Mouse (Mus musculus): Measurements from ENCODE around the gene A930004D18Rik.

DNA sequence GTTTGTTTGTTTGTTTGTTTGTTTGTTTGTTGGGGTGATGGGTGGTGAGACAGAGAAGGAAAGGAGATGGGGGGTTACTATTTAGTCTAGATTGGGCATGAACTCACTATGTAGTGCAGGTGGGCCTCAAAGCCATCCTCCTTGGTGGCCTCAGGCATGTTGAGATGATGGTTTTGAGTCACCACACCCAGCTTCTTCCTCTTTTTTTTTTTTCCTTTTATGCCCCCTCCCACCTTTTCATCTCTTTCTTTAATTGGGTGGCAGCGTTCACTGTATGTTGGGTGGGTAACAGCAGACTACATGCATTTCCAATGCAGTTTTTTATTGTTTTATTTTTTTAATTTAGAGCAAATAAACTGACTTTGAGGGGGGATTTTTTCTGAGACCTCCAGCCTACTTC lies 20.9 kb downstream of the A930004D18Rik start:
- TF ChIP-seq CTCF (IDR thresholded peaks at IDR 0.05; ENCODE audit: extremely low read depth, insufficient read length, insufficient replicate concordance, low read depth, low read length) (no peak), POLR2A (IDR thresholded peaks at IDR 0.05; ENCODE audit: low read depth, low read length) (no peak)

Measured in small intestine, adult 2 months (tissue).